Mouse (Mus musculus) lung, postnatal 0 days (tissue): ENCODE measurements at regions not wholly inside any gene's neighbourhood (a gene's known extent, or its start where the extent isn't known, plus 50 kb on each side); places are given as distances from the start of the nearest gene placed in this dataset.

Source experiments
- CTCF ChIP-seq: IDR thresholded peaks from 2 replicates; pipeline ENCODE4 v1.5.1; 2016; ENCODE audit warnings: antibody characterized with exemption, mild to moderate bottlenecking
- EP300 ChIP-seq: IDR thresholded peaks from 2 replicates; pipeline ENCODE4 v1.6.1; 2016; ENCODE audit warnings: antibody characterized with exemption, mild to moderate bottlenecking, control low read depth

DNA sequence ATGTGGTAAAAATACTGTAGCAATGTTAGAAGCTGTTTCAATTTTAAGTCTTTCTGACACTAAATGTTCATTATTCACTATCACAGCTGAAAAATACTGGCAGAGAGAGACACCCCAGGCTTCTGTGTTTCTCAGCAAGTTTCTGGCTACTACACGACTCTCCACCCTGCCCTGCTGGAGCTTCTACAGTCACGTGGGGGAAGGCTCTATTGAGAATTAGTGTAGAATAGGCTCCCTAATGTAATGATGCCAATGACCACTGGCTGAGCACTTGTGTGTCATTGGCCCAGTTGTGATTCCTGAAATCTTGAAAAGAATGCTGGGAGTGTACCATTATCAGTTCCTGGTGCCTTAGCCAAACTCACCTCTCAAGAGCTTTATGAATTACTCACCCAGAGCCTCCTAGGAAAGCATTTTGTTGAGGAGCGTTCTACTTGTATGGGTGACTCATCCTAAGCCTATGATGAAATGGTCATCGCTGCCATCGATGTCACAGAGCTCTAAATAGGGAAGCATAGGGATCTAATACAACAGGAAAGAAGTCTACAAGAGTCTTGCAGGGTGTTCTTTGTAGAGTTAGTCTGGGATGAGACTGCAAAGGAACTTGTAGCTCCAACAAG, 60.8 kb upstream of the Arhgap21 start:
- TF ChIP-seq EP300 (peak; percentile 60), CTCF (no peak)
